Mouse (Mus musculus) kidney, postnatal 10 days (tissue): ENCODE measurements around the gene Vps13d.

Source experiments
- DNase-seq: peaks from one replicate; pipeline ENCODE4 v3.0.0; 2021; ENCODE audit warnings: mixed read lengths

Gene Vps13d

DNA sequence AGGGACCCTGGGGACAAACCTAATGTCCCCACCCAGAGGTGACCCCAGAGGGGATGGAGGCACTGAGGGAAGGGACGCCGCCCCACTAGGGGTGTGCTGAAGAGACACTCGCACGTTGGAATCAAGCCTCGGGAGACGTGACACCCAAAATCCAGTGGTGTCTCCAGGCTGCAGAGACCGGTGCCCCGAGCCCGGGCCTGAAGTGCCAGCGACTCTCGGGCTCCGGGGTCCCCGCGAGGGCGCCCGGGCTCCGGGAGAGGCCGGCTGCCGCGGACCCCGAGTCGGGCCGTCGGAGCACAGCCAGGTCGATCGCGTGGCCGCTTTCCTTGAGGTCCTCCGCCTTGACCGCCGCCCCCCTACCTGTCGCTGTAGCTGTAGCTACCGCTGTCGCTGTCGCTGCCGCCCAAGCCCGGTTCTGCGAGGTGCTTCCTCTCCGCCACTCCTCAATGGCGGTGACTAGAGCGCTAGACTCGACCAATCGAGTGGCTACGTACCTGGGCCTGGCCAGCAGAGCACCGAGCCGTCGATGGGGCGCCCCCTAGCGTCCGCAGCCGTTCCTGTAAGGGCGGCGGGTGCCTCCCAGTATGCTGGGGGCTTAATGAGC, at the start of gene Vps13d:
Gene Vps13d, minus strand, starts transcription at position 447 of the 604 bp plus-strand sequence.
- peak; percentile 97 for DNase-seq

DNA sequence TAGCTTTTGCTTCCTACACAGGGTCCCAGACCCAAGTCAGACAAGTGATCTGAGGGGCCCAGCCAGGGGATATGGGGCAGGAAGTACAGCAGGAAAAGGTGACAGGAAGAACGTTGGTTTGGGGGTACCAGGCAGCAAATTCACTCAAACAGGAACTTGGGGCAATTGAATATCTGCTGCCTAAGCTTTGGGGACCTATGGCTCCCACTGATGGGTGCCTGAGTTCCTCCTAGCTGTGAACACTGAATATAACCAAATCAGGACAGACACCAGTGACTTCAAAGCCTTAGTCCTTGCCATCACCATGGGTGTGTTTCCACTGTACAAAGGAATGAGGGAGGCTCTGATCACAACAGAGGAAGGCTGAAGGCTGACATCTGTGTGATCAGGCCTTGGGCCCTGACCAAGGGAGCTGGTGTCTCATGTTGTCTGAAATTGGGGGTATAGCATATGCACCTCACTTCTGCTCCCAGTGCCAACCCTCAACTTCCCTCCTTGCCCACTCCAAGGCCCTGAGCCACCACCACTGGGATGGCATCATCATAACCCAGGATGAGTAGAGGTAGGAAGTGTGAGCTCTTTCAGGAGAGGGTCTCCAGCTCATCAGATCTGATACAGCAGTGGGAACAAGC, 48.0 kb upstream of the Vps13d start:
- DNase-seq = no peak

DNA sequence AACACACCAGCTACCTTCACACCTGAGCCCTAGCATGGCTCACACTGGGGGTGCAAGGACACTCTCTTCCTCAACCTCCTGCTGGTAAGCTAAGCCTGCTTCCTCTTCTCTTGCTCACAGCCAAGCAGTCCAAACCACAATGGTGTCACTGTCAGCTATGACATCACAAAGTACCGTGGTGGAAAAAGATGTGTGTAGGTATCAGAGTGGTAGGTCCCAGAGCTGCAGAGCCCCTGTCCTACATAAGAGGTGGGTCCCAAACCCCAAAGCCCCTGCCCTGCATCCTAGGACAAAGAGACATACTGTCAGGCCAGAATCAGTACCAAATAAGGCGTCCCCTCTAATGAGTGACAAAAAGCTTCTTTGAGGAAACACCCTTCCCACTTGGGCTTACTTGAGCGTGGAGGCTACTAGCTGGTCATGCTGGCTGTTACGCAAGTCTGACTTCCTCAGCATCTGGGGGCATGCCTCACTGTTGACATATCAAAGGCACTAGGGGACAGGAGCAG, 46.0 kb upstream of the Vps13d start:
- DNase-seq = peak; percentile 21

DNA sequence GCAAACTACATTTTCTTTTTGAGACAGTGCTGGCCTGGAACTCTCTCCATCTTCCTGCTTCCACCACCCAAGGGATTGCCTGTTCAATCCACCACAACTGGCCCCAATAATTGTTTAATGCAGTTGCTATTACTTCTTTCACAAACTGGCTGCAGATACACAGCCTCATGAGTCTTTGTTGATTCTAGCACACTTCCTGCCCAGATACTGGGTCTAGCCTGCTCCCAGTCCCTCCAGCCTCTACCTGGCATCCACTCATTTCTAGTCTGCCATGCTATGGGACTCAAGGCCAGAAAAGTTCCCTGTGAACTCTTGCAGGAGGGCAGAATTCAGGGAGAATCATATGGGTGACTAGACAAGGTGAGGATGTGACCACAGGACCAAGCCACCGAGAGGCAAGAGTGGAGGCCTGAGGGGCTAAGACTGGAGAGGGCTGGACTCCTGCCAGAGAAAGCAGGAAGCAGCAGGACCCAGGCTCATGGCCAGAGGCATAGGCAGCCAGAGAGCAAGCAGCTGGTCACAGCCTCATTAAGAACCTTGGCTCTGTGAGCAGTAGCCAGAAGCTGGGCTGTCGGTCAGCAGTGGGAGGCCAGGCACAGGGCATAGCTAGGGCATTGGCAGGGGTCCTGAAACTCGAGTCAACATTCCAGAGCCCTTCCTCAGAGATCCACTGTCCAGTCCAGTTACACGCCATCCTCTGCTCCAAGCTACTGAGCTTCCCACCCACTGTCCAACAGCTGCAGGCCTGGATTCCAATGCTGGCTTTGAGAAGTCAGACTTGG, 44.4 kb upstream of the Vps13d start:
- peak; percentile 88 for DNase-seq

DNA sequence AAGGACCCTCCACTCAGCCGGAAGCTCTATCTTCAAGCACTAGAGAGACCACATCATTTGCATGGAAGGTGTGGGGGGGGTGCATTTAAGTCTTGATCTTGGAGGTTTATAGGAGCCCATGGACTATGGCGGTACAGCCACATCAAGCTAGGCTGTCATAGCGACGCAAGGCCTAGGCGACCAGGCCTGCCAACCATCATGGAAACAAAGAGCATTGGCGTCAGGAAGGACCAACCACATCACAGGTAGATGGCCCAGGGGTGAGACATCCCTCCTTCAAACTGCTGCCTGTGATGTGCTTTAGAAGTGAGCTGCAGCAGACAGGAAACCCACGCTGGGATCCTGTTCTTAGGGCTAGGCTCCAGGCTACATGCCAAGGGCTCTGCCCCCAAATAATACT, 41.2 kb upstream of the Vps13d start:
- no peak for DNase-seq

DNA sequence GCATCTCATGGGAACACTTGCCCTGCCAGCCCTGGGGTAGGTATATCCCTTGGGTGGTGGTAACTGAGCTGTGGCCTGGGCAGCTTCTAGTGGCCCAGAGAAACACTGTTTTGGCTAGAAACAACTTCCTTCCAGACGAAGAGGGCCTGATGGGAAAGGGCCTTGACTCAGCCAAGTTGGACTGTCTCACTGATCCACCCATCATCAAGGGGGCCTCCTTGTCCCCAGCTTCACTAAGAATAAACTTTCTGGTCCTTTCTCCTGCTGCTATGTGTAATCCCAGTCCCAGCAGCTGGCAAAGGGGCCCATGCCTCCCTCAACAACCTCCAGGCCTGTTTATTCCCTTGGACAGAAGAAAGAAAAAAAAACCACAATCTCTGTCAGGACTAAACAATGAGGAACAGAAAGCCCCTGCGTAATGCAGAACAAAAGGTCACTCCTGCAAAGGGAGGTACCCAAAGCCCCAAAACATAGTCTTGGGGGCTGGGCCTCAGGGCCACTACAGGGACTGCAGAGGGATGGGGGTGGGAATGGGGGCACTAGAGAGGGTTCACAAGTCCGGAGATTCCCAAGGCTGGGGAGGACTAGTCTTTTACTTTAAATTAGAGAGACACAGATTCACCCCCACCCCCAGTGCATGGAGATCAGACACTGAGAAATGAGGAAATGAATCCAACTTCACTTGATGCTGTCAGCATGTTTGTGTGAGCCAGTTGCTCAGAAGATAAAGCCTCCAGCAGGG, 38.9 kb upstream of the Vps13d start:
- no peak for DNase-seq

DNA sequence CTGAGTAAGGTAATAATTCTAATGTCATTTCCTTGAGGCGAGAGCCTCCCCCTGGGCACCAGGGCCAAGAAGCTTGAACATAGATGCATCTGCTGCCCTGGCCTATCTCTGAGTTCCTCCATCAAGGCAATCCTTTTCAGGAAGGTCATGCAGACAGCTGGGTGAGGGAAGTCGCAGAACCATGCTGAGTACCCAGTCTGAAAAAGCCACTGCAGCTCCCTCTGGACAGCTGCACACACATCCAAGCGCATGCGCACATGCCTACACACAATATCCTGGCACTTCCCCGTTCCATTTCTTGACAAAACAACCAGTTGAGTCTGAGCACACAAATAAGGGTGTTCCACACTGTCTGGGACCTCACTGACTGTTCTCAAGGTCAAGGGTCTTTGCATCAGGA, 36.9 kb upstream of the Vps13d start:
- no peak for DNase-seq

DNA sequence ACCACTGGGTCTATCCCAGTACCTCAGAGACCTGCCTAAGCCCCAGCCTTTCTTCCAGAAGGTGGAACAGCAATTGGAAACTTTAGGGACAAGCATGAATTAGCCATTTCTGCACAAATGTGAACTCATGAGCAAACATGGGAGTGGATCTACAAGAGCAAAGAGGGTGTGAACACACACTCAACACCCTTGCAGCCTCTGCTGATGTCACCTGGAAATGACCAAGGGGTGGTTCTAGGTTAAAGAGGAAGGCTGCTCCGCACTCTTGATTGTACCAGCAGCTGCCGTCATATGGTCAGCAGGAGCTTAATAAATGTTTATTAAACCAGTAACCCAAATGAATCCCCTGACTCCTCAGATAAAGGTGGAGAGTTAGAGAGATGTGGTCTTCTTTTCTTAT, 35.8 kb upstream of the Vps13d start:
- no peak for DNase-seq

DNA sequence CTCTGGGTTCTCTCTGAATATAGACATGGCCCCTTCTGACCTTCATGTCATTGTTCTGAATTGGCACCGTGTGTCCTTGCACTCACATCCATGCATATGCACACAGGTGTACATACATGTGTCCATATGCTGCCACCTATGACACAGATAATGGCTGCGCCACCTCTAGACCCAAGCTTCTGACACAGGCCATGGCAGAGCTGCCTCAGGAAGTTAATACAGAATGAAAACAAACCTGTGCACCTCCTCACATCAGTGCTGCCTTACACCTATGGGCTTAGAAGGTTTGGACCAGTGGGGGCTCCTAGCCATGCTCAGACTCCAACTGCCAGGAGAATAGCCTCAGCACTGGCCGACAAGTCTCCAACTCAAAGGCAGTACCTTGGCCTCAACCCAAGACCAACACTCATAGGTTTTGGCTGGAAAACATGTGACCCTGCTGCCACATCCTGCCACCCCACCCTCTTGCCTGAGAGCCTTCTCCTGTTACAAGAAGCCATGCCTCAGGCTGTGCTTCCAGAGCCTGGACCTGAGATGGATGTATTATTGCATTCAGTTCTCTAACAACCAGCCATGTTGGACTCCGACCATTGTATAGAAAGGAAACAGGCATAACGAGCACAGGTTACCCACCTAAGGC, 34.8 kb upstream of the Vps13d start:
- DNase-seq = no peak

DNA sequence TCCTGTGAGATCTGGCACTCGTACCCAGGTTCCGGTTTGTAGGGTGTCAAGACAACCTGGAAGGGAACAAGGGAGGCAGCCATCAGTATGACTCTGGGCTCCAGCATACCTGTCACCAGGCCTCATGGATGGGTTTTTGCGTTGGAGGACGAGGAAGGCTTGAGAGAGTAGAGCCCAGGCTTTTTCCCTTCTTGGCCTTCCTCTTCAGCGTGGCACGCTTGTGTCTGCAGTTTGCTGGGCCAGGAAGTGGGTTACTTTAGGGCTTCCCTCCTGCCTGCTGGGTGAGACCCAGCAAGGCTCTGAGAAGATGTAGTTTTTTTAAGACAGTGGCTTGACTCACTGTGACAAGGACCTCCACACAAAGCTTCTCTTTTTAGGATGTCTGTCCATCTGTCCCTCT, 34.2 kb upstream of the Vps13d start:
- DNase-seq = no peak

DNA sequence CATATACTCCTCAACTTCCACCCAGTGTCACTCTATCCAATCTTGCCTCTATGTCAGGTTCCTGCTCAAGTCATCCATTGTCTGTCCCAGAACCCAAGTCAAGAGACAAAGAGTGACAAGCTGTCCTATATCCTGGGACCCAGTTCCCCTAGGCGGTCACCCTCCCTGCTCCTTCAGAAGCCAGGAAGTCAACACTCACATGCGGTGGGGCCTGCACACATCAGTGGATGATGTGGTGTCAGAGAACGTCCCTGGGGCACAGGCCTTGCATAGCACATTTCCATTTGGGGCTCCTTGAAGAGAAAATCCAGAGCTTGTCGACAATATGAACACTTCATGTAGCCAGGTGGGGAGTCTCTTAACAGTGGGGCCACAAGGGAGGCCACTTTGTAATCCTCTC, 29.8 kb upstream of the Vps13d start:
- no peak for DNase-seq

DNA sequence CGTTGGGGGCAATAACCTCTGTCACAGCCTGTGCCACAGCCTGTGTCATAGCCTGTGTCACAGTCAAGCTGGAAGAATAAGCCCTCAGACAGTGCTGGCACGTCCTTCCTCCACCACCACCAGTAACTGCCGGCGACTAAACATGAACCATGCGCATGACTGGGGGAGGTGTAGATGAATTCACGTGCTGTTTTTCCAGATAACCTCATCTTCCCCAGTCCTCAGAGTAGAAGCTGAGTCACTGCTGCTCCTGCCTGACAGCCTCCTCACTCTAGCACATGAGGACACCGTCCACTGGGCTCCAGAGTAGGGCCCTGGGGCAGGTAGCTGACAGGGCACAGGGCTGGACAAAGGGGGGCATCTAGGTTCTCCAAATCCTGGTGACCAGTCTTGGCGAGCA, 27.3 kb upstream of the Vps13d start:
- no peak for DNase-seq

DNA sequence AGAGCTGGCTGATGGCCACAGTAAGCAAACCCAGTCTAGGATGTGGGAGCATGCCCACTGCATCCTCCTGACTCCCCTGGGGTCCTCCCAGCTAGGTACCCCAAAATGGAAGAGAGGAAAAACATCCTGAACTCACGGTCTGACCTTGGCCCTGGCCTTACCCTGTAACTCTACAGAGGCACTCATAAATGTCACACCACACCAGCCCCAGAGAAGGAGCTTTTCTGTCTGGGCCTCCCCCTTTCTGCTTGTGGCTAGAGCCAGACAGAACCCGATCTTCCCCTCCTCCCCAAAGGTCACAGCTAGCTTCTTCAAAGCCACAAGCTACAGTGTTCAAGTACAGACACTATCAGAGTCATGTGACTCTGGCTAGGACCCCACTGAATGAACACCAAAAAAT, 26.6 kb upstream of the Vps13d start:
- no peak for DNase-seq

DNA sequence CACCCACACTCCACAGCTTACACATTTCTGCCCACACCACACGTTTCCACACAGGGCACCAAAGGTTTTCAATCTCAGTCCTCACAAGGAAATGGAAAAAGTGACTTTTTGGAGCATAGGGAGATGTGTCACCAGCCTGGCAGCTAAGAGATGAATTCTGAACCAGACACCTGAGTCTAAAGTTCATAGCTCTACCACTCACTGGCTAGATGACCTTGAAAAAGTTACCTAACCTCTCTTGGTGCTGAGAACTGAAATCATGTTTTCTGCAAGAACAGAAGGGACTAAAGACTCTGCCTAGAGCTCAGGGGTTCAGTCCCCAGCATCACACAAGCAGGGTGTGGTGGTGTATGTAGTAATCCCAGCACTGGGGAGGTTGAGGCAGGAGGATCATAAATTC, 25.2 kb upstream of the Vps13d start:
- no peak for DNase-seq

DNA sequence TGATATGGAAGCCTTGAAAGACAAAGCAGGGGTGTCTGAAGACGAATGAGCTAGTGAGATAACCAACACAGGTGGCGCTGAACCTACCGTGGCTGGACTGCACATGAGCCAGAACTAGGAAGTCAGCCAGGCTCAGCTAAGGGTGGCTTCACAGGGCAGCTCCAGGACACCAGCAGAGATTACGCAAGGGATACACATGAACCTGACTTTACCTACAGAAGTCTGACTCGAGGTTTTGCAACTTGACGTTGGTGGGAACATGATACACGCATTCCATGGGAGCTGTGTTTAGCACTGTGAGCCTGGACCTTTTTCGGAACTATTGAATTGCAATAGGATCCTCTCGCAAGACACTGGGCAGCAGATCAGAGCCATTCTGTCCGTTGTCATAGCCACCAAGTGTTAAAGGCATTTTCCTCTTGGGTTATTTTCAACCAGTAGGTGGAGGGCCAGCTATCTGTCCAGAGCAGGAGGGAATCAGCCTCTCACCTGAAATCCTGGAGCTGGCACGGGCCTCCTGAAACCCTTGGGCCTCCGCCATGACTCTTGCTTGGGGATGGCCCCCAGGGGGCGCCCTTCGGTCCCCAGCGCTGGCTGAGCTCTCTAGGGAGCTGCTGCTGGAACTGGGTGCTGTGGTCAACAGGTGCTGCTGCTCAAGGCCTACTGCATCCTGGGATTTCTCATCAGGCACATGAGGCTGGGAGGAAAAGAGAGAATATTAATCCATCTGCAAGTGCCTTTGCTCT, 24.6 kb upstream of the Vps13d start:
- peak; percentile 44 for DNase-seq

DNA sequence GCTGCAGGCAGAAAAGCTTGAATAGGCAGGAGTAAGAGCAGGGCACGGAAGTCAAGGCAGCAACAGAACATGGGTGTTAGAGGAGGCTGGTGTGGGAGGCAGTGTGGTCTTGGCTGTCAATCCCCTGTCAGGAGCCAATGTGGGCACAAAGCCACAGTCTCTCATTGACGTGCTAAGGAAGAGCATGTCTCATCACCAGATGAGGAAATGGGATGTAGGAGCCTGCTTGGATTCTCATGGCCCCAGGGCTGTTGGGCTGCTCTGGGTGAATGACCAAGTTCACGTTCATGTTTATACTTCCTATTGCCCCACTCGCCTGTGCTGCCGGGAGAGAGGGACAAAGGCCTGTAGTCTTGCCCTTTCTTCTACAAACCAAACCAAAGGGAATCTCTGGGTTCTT, 23.0 kb upstream of the Vps13d start:
- no peak for DNase-seq

DNA sequence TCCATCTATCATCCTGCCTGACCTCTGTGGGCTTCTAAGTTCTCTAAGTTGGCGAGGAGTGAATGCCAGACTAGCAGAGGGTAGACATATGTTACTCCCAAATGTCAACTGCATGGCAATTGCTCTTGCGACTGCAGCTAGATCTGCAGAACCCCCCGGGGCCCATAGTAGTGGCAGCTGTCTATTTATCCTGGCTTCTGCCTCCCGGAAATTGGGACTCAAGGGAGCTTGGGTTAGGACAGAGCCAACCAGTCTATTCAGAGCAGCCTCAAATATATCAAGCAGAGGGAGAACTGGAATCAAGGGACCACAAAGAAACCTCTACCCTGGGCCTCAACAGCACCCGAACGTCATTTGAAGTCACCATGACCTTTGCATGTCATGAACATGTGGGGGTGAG, 22.2 kb upstream of the Vps13d start:
- no peak for DNase-seq

DNA sequence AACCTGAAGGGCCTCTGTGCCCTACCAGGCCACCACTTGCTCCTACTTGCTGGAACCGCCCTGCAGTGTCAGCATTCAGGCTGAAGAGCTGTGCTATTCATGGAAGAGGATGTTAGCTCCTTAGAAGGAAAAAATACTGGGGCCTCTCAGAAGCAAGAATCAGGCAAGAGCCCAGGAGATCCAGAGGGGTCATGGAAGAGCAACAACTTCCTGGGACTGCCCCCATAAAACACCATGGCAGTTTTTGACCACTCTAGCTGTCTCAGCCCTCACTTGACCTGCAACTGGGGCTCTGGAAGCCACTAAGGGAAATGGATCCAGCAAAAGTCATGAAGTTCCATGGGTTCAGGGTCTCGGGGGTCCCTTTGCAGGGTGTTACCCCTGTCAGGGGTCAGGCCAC, 20.6 kb upstream of the Vps13d start:
- DNase-seq = peak; percentile 29

DNA sequence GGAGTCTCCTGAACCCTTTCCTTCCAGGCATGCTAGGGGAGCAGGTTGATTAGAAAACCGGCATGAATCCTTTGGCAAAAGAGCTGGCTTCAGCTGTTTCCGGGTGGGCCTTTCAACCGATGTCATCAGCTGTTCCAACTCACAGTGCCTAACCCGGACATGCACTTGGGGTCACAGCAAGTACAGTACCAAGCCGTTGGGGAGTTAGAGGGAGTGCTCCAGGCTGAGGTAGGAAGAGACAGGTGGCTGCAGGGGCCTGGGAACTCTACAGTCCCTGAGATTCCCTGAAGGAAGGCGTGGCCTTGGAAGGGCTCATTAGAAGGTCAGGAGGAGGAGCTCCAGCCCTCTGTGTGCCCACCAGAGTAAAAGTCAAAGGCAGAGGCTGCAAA, 20.0 kb upstream of the Vps13d start:
- DNase-seq = peak; percentile 50

DNA sequence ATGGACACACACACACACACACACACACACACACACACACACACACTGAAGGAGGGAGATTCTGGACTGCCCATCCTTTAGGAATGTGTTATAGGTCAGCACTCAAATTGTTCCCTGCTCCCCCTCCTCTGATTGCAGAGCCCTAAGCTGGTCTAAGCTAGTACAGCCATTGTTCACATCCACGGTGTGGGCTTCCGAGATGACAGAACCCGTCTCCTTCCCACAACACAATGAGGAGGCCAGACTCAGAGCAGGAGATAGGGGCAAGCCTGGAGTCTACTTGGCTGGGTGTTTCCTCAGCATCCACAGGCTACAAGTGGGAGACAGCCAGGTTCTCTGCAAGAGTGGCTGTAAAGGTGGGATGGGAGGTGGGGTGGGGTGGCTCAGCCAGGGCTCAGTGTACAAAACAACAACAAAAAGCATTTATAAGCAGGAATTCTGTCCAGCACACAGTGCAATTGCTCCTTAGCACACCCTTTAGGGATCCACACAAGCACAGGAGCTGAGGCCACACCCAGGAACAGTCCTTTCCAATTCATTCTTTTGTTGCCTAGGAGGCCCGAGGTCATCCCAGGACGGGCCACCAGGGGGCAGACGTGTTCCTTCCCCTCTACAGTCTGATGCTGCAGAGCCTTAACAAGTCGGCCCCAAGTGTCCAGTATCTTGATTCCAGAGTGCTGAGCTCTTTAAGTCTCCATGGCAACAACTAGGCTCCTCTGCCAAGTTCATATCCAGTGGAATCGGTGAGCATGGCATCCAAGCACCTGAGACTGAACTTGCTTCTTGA, 19.4 kb upstream of the Vps13d start:
- DNase-seq = peak; percentile 94

DNA sequence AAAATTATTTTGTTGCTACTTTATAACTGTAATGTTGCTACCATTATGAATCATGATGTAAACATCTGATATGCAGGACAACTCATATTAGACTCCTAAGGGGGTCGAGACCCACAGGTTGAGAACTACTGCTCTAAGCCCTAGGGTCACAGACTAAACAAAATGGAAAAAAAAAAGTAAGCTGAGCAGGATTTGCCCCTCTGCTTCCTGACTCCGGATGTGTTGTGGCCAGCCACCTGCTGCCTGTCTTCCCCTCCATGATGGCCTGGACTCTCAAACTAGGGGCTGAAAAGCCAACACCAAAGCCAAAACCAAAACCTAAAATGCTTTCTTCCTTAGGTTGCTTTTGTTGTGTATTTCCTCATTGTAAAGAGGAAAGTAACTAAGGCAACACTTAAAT, 16.3 kb upstream of the Vps13d start:
- no peak for DNase-seq
